In the genomic region with DNA sequence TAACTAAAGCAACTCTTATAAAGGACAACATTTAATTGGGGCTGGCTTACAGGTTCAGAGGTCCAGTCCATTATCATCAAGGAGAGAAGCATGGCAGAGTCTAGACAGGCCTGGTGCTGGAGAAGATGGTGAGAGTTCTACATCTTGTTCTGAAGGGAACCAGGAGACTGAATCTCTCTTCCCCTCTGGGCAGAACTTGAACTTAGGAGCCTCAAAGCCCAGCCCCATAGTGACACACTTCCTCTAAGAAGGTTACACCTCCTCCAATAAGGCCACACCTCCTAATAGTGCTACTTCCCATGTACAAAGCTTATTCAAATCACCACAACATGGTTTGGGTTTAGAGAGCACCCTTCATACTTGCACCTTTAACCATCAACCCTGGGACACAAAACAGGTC, we compare ENCODE assay signal across 21 mouse cellular contexts.
"Had no signal": no experiment of that assay in that cellular context is flagged by ENCODE, and none has a peak within 500 bp of the region (broad histone marks: within the 10 kb centered on the region; RNA-seq: fewer than 3 reads in every experiment).

No protein-coding gene starts in this region.

- H3K4me2 ChIP-seq: limb, embryonic 13.5 days; liver, embryonic 12.5 days; liver, embryonic 15.5 days; lung, embryonic 15.5 days; midbrain, embryonic 13.5 days; neural tube, embryonic 12.5 days; neural tube, embryonic 15.5 days had no signal

- H3K27me3 ChIP-seq: limb, embryonic 13.5 days; liver, embryonic 12.5 days; liver, embryonic 15.5 days; lung, embryonic 15.5 days; neural tube, embryonic 12.5 days; neural tube, embryonic 15.5 days had no signal

- H3K36me3 ChIP-seq: limb, embryonic 10.5 days; limb, embryonic 13.5 days; liver, embryonic 12.5 days; liver, embryonic 15.5 days; lung, embryonic 15.5 days; midbrain, embryonic 13.5 days; neural tube, embryonic 12.5 days; neural tube, embryonic 15.5 days had no signal

- ATAC-seq: liver, embryonic 12.5 days had no signal

- H3K4me3 ChIP-seq: limb, embryonic 10.5 days; limb, embryonic 13.5 days; liver, embryonic 12.5 days; liver, embryonic 15.5 days; lung, embryonic 15.5 days; midbrain, embryonic 13.5 days; neural tube, embryonic 12.5 days; neural tube, embryonic 15.5 days had no signal

- H3K9ac ChIP-seq: limb, embryonic 13.5 days; liver, embryonic 12.5 days; liver, embryonic 15.5 days; lung, embryonic 15.5 days; midbrain, embryonic 13.5 days; neural tube, embryonic 12.5 days; neural tube, embryonic 15.5 days had no signal

- H3K4me1 ChIP-seq: liver, embryonic 12.5 days; liver, embryonic 15.5 days; lung, embryonic 15.5 days had no signal

- H3K9me3 ChIP-seq: limb, embryonic 10.5 days; limb, embryonic 13.5 days; liver, embryonic 12.5 days; liver, embryonic 15.5 days; lung, embryonic 15.5 days; midbrain, embryonic 13.5 days; neural tube, embryonic 12.5 days; neural tube, embryonic 15.5 days had no signal

- DNase-seq: kidney, adult 11 months; kidney, postnatal 14 days; kidney, postnatal 4 days; liver; lung, adult 18-20 months; lung, postnatal 10 days; lung, postnatal 36 days; retina, postnatal 1 day; right cerebral cortex, postnatal 25 days; spleen, adult 18-20 months; thymus, adult 18-20 months; thymus, postnatal 14 days; thymus, postnatal 4 days had no signal

- H3K27ac ChIP-seq: limb, embryonic 10.5 days; limb, embryonic 13.5 days; liver, embryonic 12.5 days; liver, embryonic 15.5 days; lung, embryonic 15.5 days; midbrain, embryonic 13.5 days; neural tube, embryonic 12.5 days; neural tube, embryonic 15.5 days had no signal
